Mouse (Mus musculus): ENCODE measurements around the gene Ehmt2. TPM values are rescaled to one million over a fixed set of nuclear protein-coding genes. Genes with fewer than 3 reads are reported as not detected.

Ehmt2 gene
- polyA plus RNA-seq, 1 experiment from 2014 or later = 100 TPM

GRCm38 (mm10) chr17:34931061-34931734 lies 32.9 kb downstream of the Ehmt2 start, which contains the start of gene Neu1:
TSS of gene Neu1 (plus strand) at chr17:34931253.
- WGBS = under 1% methylated on average over 38 of the region's 38 CpGs
- Histone ChIP-seq H3K36me3 (peaks cover 9% of the 10 kb centered on the region; the same call in 1 of the 2 replicates), H3K9ac (peak within 1 kb of the TSS; percentile 91), H3K9me3 (no peaks in the 10 kb centered on the region), H3K27me3 (no peaks in the 10 kb centered on the region; the same call in 1 of the 2 replicates), H3K4me2 (peak within 1 kb of the TSS; percentile 89), H3K27ac (no peak within 1 kb of the TSS), H3K4me3 (peak within 1 kb of the TSS; percentile 75), H3K4me1 (peaks cover 26% of the 10 kb centered on the region)
- peak; percentile 94 for ATAC-seq (ENCODE audit: insufficient number of reproducible peaks, insufficient read depth, low FRiP score, low TSS enrichment, low read depth)

- no peak; the same call in 1 of the 2 replicates for ATAC-seq (ENCODE audit: insufficient number of reproducible peaks, insufficient read depth, low FRiP score, low TSS enrichment, low read depth)
- 10% methylated on average over 14 of the region's 14 CpGs for WGBS
Observed at GRCm38 (mm10) chr17:34931735-34932098, 33.4 kb downstream of the Ehmt2 start.

GRCm38 (mm10) chr17:34932287-34932686 lies 34.0 kb downstream of the Ehmt2 start:
- Histone ChIP-seq H3K9me3 (no peaks in the 10 kb centered on the region), H3K27me3 (no peaks in the 10 kb centered on the region; the same call in 1 of the 2 replicates), H3K4me3 (peak overlapping the region; percentile 75), H3K27ac (no peak overlapping the region), H3K4me1 (peaks cover 26% of the 10 kb centered on the region), H3K4me2 (peak overlapping the region; percentile 89), H3K36me3 (peaks cover 9% of the 10 kb centered on the region; the same call in 1 of the 2 replicates), H3K9ac (peak overlapping the region; percentile 91)
- 88% methylated on average over 8 of the region's 8 CpGs for WGBS
- no peak for ATAC-seq (ENCODE audit: insufficient number of reproducible peaks, insufficient read depth, low FRiP score, low TSS enrichment, low read depth)

More at GRCm38 (mm10) chr17:34931735-34932098, 33.4 kb downstream of the Ehmt2 start:
- H3K4me1 ChIP-seq = peaks cover 26% of the 10 kb centered on the region
- H3K9ac ChIP-seq = peak overlapping the region; percentile 91
- H3K9me3 ChIP-seq = no peaks in the 10 kb centered on the region
- peak overlapping the region; percentile 75 for H3K4me3 ChIP-seq
- no peak overlapping the region for H3K27ac ChIP-seq
- peaks cover 9% of the 10 kb centered on the region; the same call in 1 of the 2 replicates for H3K36me3 ChIP-seq
- H3K27me3 ChIP-seq = no peaks in the 10 kb centered on the region; the same call in 1 of the 2 replicates
- peak overlapping the region; percentile 89 for H3K4me2 ChIP-seq

GRCm38 (mm10) chr17:34934031-34934430 lies 35.8 kb downstream of the Ehmt2 start:
- no peaks in the 10 kb centered on the region for H3K9me3 ChIP-seq
- no peak overlapping the region for H3K27ac ChIP-seq
- H3K4me2 ChIP-seq = peak overlapping the region; percentile 22
- peak overlapping the region; percentile 49; the same call in 1 of the 2 replicates for H3K9ac ChIP-seq
- WGBS = 39% methylated on average over 24 of the region's 24 CpGs
- ATAC-seq (ENCODE audit: insufficient number of reproducible peaks, insufficient read depth, low FRiP score, low TSS enrichment, low read depth) = no peak
- H3K4me1 ChIP-seq = peaks cover 26% of the 10 kb centered on the region
- H3K36me3 ChIP-seq = peaks cover 9% of the 10 kb centered on the region; the same call in 1 of the 2 replicates
- H3K27me3 ChIP-seq = no peaks in the 10 kb centered on the region; the same call in 1 of the 2 replicates
- H3K4me3 ChIP-seq = no peak overlapping the region

- peaks cover 9% of the 10 kb centered on the region; the same call in 1 of the 2 replicates for H3K36me3 ChIP-seq
- peaks cover 26% of the 10 kb centered on the region for H3K4me1 ChIP-seq
- H3K9ac ChIP-seq = peak overlapping the region; percentile 49; the same call in 1 of the 2 replicates
- ATAC-seq (ENCODE audit: insufficient number of reproducible peaks, insufficient read depth, low FRiP score, low TSS enrichment, low read depth) = no peak
- no peaks in the 10 kb centered on the region; the same call in 1 of the 2 replicates for H3K27me3 ChIP-seq
- H3K27ac ChIP-seq = no peak overlapping the region
- no peak overlapping the region for H3K4me2 ChIP-seq
- no peaks in the 10 kb centered on the region for H3K9me3 ChIP-seq
- H3K4me3 ChIP-seq = no peak overlapping the region
- 33% methylated on average over 8 of the region's 8 CpGs for WGBS
Observed at GRCm38 (mm10) chr17:34934830-34935229, 36.6 kb downstream of the Ehmt2 start.

GRCm38 (mm10) chr17:34937960-34938505 lies 39.8 kb downstream of the Ehmt2 start:
- H3K36me3 ChIP-seq = peaks cover 9% of the 10 kb centered on the region; the same call in 1 of the 2 replicates
- 81% methylated on average over 6 of the region's 6 CpGs for WGBS
- no peak overlapping the region for H3K4me2 ChIP-seq
- no peak overlapping the region for H3K9ac ChIP-seq
- H3K9me3 ChIP-seq = no peaks in the 10 kb centered on the region
- H3K4me1 ChIP-seq = peaks cover 21% of the 10 kb centered on the region
- no peak overlapping the region for H3K27ac ChIP-seq
- no peaks in the 10 kb centered on the region; the same call in 1 of the 2 replicates for H3K27me3 ChIP-seq
- ATAC-seq (ENCODE audit: insufficient number of reproducible peaks, insufficient read depth, low FRiP score, low TSS enrichment, low read depth) = no peak
- no peak overlapping the region for H3K4me3 ChIP-seq

GRCm38 (mm10) chr17:34941344-34942041 lies 43.2 kb downstream of the Ehmt2 start:
- Histone ChIP-seq H3K9me3 (no peaks in the 10 kb centered on the region), H3K4me3 (peak overlapping the region; percentile 30), H3K9ac (peak overlapping the region; percentile 65), H3K36me3 (no peaks in the 10 kb centered on the region), H3K4me2 (peak overlapping the region; percentile 52), H3K27ac (no peak overlapping the region), H3K4me1 (peaks cover 6% of the 10 kb centered on the region), H3K27me3 (no peaks in the 10 kb centered on the region)
- no peak for ATAC-seq (ENCODE audit: insufficient number of reproducible peaks, insufficient read depth, low FRiP score, low TSS enrichment, low read depth)
- 6% methylated on average over 15 of the region's 15 CpGs for WGBS

- no peaks in the 10 kb centered on the region for H3K36me3 ChIP-seq
- no peak for ATAC-seq (ENCODE audit: insufficient number of reproducible peaks, insufficient read depth, low FRiP score, low TSS enrichment, low read depth)
- no peak overlapping the region for H3K27ac ChIP-seq
- H3K9me3 ChIP-seq = no peaks in the 10 kb centered on the region
- H3K4me3 ChIP-seq = no peak overlapping the region
- peaks cover 6% of the 10 kb centered on the region for H3K4me1 ChIP-seq
- no peaks in the 10 kb centered on the region for H3K27me3 ChIP-seq
- 83% methylated on average over 4 of the region's 4 CpGs for WGBS
- H3K9ac ChIP-seq = no peak overlapping the region
- no peak overlapping the region for H3K4me2 ChIP-seq
Observed at GRCm38 (mm10) chr17:34943128-34943815, 45.0 kb downstream of the Ehmt2 start.

- no peak for ATAC-seq (ENCODE audit: insufficient number of reproducible peaks, insufficient read depth, low FRiP score, low TSS enrichment, low read depth)
- H3K27ac ChIP-seq = no peak overlapping the region
- peaks cover under 1% of the 10 kb centered on the region for H3K36me3 ChIP-seq
- H3K9me3 ChIP-seq = no peaks in the 10 kb centered on the region
- no peaks in the 10 kb centered on the region for H3K27me3 ChIP-seq
- H3K4me3 ChIP-seq = no peak overlapping the region
- no peak overlapping the region for H3K9ac ChIP-seq
- peaks cover 6% of the 10 kb centered on the region for H3K4me1 ChIP-seq
- H3K4me2 ChIP-seq = no peak overlapping the region
Observed at GRCm38 (mm10) chr17:34944362-34944761, 46.1 kb downstream of the Ehmt2 start.

GRCm38 (mm10) chr17:34946486-34947140 lies 48.3 kb downstream of the Ehmt2 start:
- ATAC-seq (ENCODE audit: insufficient number of reproducible peaks, insufficient read depth, low FRiP score, low TSS enrichment, low read depth) = no peak
- peaks cover 13% of the 10 kb centered on the region for H3K4me1 ChIP-seq
- WGBS = 94% methylated on average over 5 of the region's 5 CpGs
- H3K9ac ChIP-seq = no peak overlapping the region
- no peak overlapping the region for H3K4me3 ChIP-seq
- no peaks in the 10 kb centered on the region for H3K9me3 ChIP-seq
- H3K36me3 ChIP-seq = peaks cover 20% of the 10 kb centered on the region
- H3K4me2 ChIP-seq = no peak overlapping the region
- no peaks in the 10 kb centered on the region for H3K27me3 ChIP-seq
- no peak overlapping the region for H3K27ac ChIP-seq

- Histone ChIP-seq H3K27ac (no peak overlapping the region), H3K4me1 (peaks cover 10% of the 10 kb centered on the region), H3K27me3 (no peaks in the 10 kb centered on the region), H3K4me2 (no peak overlapping the region), H3K36me3 (peaks cover 20% of the 10 kb centered on the region), H3K9ac (no peak overlapping the region), H3K9me3 (no peaks in the 10 kb centered on the region), H3K4me3 (no peak overlapping the region)
- 27% methylated on average over 8 of the region's 8 CpGs for WGBS
- no peak for ATAC-seq (ENCODE audit: insufficient number of reproducible peaks, insufficient read depth, low FRiP score, low TSS enrichment, low read depth)
Observed at GRCm38 (mm10) chr17:34947606-34948005, 49.3 kb downstream of the Ehmt2 start.

Data from embryonic facial prominence, embryonic 13.5 days (tissue).